Comparison of ENCODE assay signal across 22 mouse cellular contexts in the genomic region with DNA sequence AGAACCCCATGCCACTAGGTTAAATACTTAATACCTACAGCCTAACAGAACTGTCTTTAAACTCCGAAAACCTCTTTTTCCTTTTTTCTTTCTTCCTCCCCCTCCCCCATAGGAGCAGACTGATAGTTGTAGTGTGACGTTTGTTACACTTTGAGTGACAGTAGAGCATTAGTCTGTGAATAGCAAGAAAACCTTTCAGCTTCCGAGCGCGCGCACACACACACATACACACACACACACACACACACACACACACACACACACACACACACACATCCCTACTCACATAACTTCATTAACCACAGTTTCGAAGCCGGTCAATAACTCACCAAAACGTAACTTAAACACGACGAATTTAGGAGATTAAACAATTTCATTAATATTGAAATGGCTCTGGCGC. TPM values are rescaled to one million over a fixed set of nuclear protein-coding genes. Genes with fewer than 3 reads are reported as not detected.
DNase-seq lines count a peak whose midpoint lies in the region; ATAC-seq lines count a peak whose summit lies in the region.
"Had no signal": no experiment of that assay in that cellular context is flagged by ENCODE, and none has a peak within 500 bp of the region (broad histone marks: within the 10 kb centered on the region; RNA-seq: fewer than 3 reads in every experiment).

No protein-coding gene starts in this region.

- peaks cover 27% of the 10 kb centered on the region for H3K4me1 ChIP-seq in forebrain, embryonic 11.5 days (replicated peaks; ENCODE audit: control insufficient read depth, insufficient read depth, low read length)
- H3K4me1 ChIP-seq in forebrain, embryonic 15.5 days = peaks cover 21% of the 10 kb centered on the region
- peaks cover 73% of the 10 kb centered on the region for H3K4me1 ChIP-seq in embryonic facial prominence, embryonic 10.5 days
- peaks cover 15% of the 10 kb centered on the region for H3K4me1 ChIP-seq in neural tube, embryonic 14.5 days (ENCODE audit: control insufficient read depth, insufficient read depth, low read length)
- peaks cover 17% of the 10 kb centered on the region; the same call in 1 of the 2 replicates for H3K4me1 ChIP-seq in heart, embryonic 12.5 days (replicated peaks)

- H3K27ac ChIP-seq in forebrain, embryonic 11.5 days (ENCODE audit: low read depth, low read length) = no peak overlapping the region
- no peak overlapping the region for H3K27ac ChIP-seq in forebrain, embryonic 15.5 days (replicated peaks)
- H3K27ac ChIP-seq in embryonic facial prominence, embryonic 10.5 days (replicated peaks) = no peak overlapping the region
- no peak overlapping the region for H3K27ac ChIP-seq in neural tube, embryonic 14.5 days (ENCODE audit: low read depth, low read length)
- no peak overlapping the region for H3K27ac ChIP-seq in heart, embryonic 12.5 days (ENCODE audit: poor library complexity, severe bottlenecking)
- H3K27ac ChIP-seq: embryonic facial prominence, embryonic 13.5 days had no signal

- no peak for ATAC-seq in forebrain, embryonic 11.5 days (replicated peaks; ENCODE audit: low FRiP score)
- no peak for ATAC-seq in forebrain, embryonic 15.5 days (replicated peaks)
- no peak for ATAC-seq in neural tube, embryonic 14.5 days (ENCODE audit: low read depth)
- ATAC-seq in heart, embryonic 12.5 days (ENCODE audit: insufficient number of reproducible peaks, low FRiP score) = no peak

- peak overlapping the region; percentile 5; the same call in 1 of the 2 replicates for H3K4me3 ChIP-seq in forebrain, embryonic 11.5 days (ENCODE audit: low read depth, low read length)
- no peak overlapping the region for H3K4me3 ChIP-seq in forebrain, embryonic 15.5 days
- H3K4me3 ChIP-seq in embryonic facial prominence, embryonic 10.5 days = peak overlapping the region; percentile 40
- 0 out of 2 replicates have a peak overlapping the region, but pooled peaks have one; percentile 7 for H3K4me3 ChIP-seq in neural tube, embryonic 14.5 days (ENCODE audit: low read depth, low read length)
- H3K4me3 ChIP-seq in heart, embryonic 12.5 days = no peak overlapping the region
- H3K4me3 ChIP-seq: embryonic facial prominence, embryonic 13.5 days had no signal

- no peak for DNase-seq in forebrain, embryonic 11.5 days (ENCODE audit: low spot score)
- peak; percentile 43 for DNase-seq in embryonic facial prominence, embryonic 10.5 days (ENCODE audit: low spot score)
- peak; percentile 19 for DNase-seq in induced T-regulatory cell, adult 2 months (ENCODE audit: low read depth)
- DNase-seq in heart, postnatal 4 days = no peak
- no peak for DNase-seq in adrenal gland, postnatal 10 days
- DNase-seq: cerebellum, adult 8-10 months; gastrocnemius, postnatal 36 days; kidney, adult 18-20 months had no signal

- H3K9ac ChIP-seq in forebrain, embryonic 11.5 days (ENCODE audit: low read length) = no peak overlapping the region
- H3K9ac ChIP-seq in forebrain, embryonic 15.5 days (replicated peaks) = no peak overlapping the region
- no peak overlapping the region for H3K9ac ChIP-seq in neural tube, embryonic 14.5 days (replicated peaks; ENCODE audit: low read depth, low read length)
- H3K9ac ChIP-seq in heart, embryonic 12.5 days = no peak overlapping the region
- H3K9ac ChIP-seq: embryonic facial prominence, embryonic 13.5 days had no signal

- no peaks in the 10 kb centered on the region for H3K36me3 ChIP-seq in forebrain, embryonic 11.5 days (ENCODE audit: control insufficient read depth, insufficient read depth, low read length)
- no peaks in the 10 kb centered on the region for H3K36me3 ChIP-seq in forebrain, embryonic 15.5 days
- no peaks in the 10 kb centered on the region for H3K36me3 ChIP-seq in embryonic facial prominence, embryonic 10.5 days (replicated peaks)
- H3K36me3 ChIP-seq in neural tube, embryonic 14.5 days (ENCODE audit: control insufficient read depth, insufficient read depth, low read length) = no peaks in the 10 kb centered on the region
- no peaks in the 10 kb centered on the region for H3K36me3 ChIP-seq in heart, embryonic 12.5 days
- H3K36me3 ChIP-seq: embryonic facial prominence, embryonic 13.5 days; G1E had no signal

- no peaks in the 10 kb centered on the region for H3K9me3 ChIP-seq in forebrain, embryonic 11.5 days (ENCODE audit: control insufficient read depth, low read length)
- H3K9me3 ChIP-seq in forebrain, embryonic 15.5 days = no peaks in the 10 kb centered on the region
- no peaks in the 10 kb centered on the region for H3K9me3 ChIP-seq in embryonic facial prominence, embryonic 10.5 days
- H3K9me3 ChIP-seq in neural tube, embryonic 14.5 days (ENCODE audit: control insufficient read depth, low read length) = no peaks in the 10 kb centered on the region
- H3K9me3 ChIP-seq in heart, embryonic 12.5 days (replicated peaks) = no peaks in the 10 kb centered on the region
- H3K9me3 ChIP-seq: embryonic facial prominence, embryonic 13.5 days; G1E had no signal

- under 1% methylated on average over 12 of the region's 12 CpGs for WGBS in forebrain, embryonic 11.5 days
- WGBS in forebrain, embryonic 15.5 days = under 1% methylated on average over 12 of the region's 12 CpGs
- WGBS in embryonic facial prominence, embryonic 10.5 days = under 1% methylated on average over 12 of the region's 12 CpGs
- WGBS in neural tube, embryonic 14.5 days = 2% methylated on average over 12 of the region's 12 CpGs
- 1% methylated on average over 12 of the region's 12 CpGs for WGBS in heart, embryonic 12.5 days

- H3K4me2 ChIP-seq in forebrain, embryonic 11.5 days (ENCODE audit: low read depth, low read length, severe bottlenecking) = peak overlapping the region; percentile 47; the same call in 1 of the 2 replicates
- H3K4me2 ChIP-seq in forebrain, embryonic 15.5 days (replicated peaks) = no peak overlapping the region
- H3K4me2 ChIP-seq in neural tube, embryonic 14.5 days (ENCODE audit: low read depth, low read length) = peak overlapping the region; percentile 48; the same call in 1 of the 2 replicates
- H3K4me2 ChIP-seq in heart, embryonic 12.5 days = no peak overlapping the region

- H3K27me3 ChIP-seq in forebrain, embryonic 11.5 days (ENCODE audit: control insufficient read depth, insufficient read depth, low read length) = peaks cover 85% of the 10 kb centered on the region
- peaks cover 93% of the 10 kb centered on the region for H3K27me3 ChIP-seq in forebrain, embryonic 15.5 days
- H3K27me3 ChIP-seq in embryonic facial prominence, embryonic 10.5 days (replicated peaks; ENCODE audit: low read depth, poor library complexity, severe bottlenecking) = peaks cover 99% of the 10 kb centered on the region
- H3K27me3 ChIP-seq in neural tube, embryonic 14.5 days (ENCODE audit: control insufficient read depth, insufficient read depth, low read length) = peaks cover 44% of the 10 kb centered on the region
- H3K27me3 ChIP-seq in heart, embryonic 12.5 days (replicated peaks) = peaks cover 89% of the 10 kb centered on the region

RNA-seq across cellular contexts. Expression of gene Foxb1, which starts 1.5 kb away (rescaled TPM):
- polyA plus RNA-seq in forebrain, embryonic 11.5 days (2014; fragmentation: Nextera tagmentation; extraction: Ambion mirVana) = 1.8 and 2.8 TPM in 2 replicates
- polyA plus RNA-seq in forebrain, embryonic 15.5 days (2015; fragmentation: Nextera tagmentation; extraction: Ambion mirVana) = 0.98 and 1.0 TPM in 2 replicates
- polyA plus RNA-seq in embryonic facial prominence, embryonic 10.5 days (2016; fragmentation: Nextera tagmentation; extraction: Ambion mirVana) = 0.26 and 2.2 TPM in 2 replicates
- polyA plus RNA-seq in neural tube, embryonic 14.5 days (2014; fragmentation: Nextera tagmentation; extraction: Ambion mirVana) = 4.1 and 4.7 TPM in 2 replicates
- not detected for total RNA-seq in heart, postnatal 4 days (2021)
- total RNA-seq in adrenal gland, postnatal 10 days (2021) = not detected
- polyA plus RNA-seq in heart, embryonic 12.5 days (2016; fragmentation: Nextera tagmentation; extraction: Ambion mirVana) = not detected in 2 replicates
- total RNA-seq: G1E; gastrocnemius, postnatal 36 days; layer of hippocampus, adult 8-10 months; left cerebral cortex, postnatal 14 days; liver, adult 2 months; megakaryocyte-erythroid progenitor cell, adult 5-6 weeks had no signal
- polyA plus RNA-seq: frontal cortex, adult 2 months; G1E; heart, embryonic 16.5 days; liver, adult 2 months; lung, embryonic 16.5 days; small intestine, adult 2 months; stomach, embryonic 16.5 days had no signal

Comparison
In these comparisons a context has a peak if more than half of its experiments do, and no peak if none do; other contexts are left out.
1. H3K4me2 ChIP-seq: peak in forebrain, embryonic 11.5 days (single experiment) and neural tube, embryonic 14.5 days (single experiment); none in forebrain, embryonic 15.5 days (single experiment) and heart, embryonic 12.5 days (single experiment).
2. H3K4me3 ChIP-seq: peak in forebrain, embryonic 11.5 days (single experiment), embryonic facial prominence, embryonic 10.5 days (single experiment) and neural tube, embryonic 14.5 days (single experiment); none in forebrain, embryonic 15.5 days (single experiment) and heart, embryonic 12.5 days (single experiment).
3. DNase-seq: peak in embryonic facial prominence, embryonic 10.5 days (single experiment) and induced T-regulatory cell, adult 2 months (single experiment); none in forebrain, embryonic 11.5 days (single experiment), heart, postnatal 4 days (single experiment) and adrenal gland, postnatal 10 days (single experiment).